Mouse (Mus musculus) ES-E14 (cell line): ENCODE measurements at regions not wholly inside any gene's neighbourhood (a gene's known extent, or its start where the extent isn't known, plus 50 kb on each side); places are given as distances from the start of the nearest gene placed in this dataset.

Source experiments
- CHD2 ChIP-seq: IDR thresholded peaks from 2 replicates; pipeline ENCODE4 v1.6.1; 2014; ENCODE audit warnings: mild to moderate bottlenecking, low read depth, low read length, inconsistent platforms
- MAFK ChIP-seq: IDR thresholded peaks from 2 replicates; pipeline ENCODE4 v1.6.1; 2014; ENCODE audit warnings: mild to moderate bottlenecking, low read depth, low read length, inconsistent platforms; ENCODE audit not compliant: insufficient read depth
- ZNF384 ChIP-seq: IDR thresholded peaks from 2 replicates; pipeline ENCODE4 v1.6.1; 2012; ENCODE audit warnings: low read depth, low read length, inconsistent platforms

GRCm38 (mm10) chr11:13170449-13170848 is 705.7 kb upstream of the Cobl start:
- no peak for TF ChIP-seq MAFK
- no peak for TF ChIP-seq CHD2
- no peak for TF ChIP-seq ZNF384
